Mouse (Mus musculus) liver (tissue): ENCODE results near the gene Ankdd1b.

Source experiments
- DNase-seq: peaks from one replicate; pipeline ENCODE4 v3.0.0-alpha.2; 2020; ENCODE audit warnings: mixed read lengths

Ankdd1b gene

DNA sequence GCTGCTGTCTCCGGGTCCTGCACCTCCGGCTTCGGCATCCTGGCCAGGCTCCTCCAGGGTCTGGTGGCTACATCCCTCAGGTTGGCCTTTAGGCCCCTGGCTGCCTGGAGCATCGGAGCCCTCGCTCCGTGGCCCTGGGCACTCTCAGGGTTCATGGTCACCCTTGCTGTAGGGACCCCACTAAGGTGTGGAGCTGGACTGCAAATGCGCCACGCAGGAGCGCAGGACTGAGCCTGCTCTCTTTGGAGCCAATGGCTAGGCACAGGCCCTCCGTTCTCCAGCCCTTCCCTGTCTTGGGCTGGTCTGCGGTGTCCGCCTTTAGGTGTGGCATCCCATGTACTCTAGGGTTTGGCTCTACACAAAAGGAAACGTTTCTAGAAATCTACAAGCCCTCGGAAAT lies at the start of gene Ankdd1b:
TSS of gene Ankdd1b (minus strand) at position 242 of the 400 bp plus-strand sequence.
- no peak for DNase-seq

DNA sequence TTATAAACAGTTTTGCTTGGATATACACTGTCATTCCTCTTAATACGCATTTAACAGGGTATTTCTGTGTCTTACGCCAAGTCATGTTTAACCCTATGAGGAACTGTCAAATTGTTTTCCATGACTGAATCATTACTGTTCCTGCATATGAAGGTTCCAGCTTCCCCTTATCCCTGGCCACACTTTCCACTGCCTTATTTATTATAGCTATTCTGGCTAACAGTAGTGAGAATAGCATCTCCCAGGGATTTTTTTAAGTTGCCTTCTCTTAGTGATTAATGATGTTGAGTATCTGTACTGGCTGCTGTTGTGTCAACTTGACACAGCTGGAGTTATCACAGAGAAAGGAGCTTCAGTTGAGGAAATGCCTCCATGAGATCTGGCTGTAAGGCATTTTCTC lies 46.3 kb upstream of the Ankdd1b start:
- DNase-seq = no peak

DNA sequence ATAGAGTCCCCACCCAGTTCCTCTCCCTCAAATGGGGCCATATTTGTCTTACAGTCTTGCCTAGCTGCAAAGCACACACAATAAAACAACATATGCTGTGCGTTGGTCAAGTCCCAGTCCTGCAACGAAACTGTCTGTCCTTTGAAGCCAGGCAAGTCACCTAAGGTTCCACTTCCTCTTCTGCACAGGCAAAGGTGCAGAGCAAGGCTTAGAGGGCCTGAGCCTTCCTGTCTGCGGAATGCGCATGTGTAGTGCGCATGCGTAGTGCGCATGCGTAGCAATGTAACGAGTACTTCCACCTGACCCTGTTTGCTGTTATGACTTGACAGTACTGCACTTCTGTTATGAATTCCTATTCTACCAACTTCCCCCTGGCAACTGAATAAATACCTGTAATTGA lies 45.3 kb upstream of the Ankdd1b start:
- no peak for DNase-seq

DNA sequence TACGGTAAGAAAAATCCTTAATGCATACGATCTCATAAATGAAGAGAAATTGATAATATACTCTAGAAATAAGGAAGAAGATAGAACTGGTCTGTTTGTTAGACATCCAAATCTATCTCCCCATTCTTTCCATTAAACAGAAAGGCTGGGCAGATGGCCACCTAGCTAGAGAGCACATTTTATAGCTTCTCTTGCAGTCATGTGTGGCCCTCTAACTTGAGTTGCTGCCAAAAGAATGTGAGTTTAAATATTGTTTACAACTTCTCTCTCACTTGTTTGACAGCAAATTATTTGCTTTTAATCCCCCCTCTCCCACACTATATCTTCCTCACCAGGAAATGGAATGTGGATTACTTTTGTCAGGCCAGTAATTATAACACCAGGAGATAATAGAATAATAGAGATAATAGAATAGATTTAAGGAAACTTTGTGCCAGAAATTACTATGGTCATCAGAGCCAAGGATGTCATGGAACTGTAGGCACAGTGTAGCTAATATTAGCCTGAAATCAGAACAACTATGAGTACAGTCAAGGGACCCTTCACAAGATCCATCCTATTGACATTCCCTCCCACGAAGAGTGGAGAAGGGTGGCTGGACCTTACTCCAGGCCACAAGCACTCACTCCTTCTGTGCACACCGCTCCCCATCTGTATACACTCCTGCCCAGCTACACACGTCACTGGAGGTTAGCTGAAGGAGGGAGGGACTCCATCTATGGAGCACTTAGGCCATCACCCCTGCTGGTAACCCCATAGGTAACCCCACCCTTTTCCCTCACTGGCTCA lies 43.4 kb upstream of the Ankdd1b start:
- no peak for DNase-seq

DNA sequence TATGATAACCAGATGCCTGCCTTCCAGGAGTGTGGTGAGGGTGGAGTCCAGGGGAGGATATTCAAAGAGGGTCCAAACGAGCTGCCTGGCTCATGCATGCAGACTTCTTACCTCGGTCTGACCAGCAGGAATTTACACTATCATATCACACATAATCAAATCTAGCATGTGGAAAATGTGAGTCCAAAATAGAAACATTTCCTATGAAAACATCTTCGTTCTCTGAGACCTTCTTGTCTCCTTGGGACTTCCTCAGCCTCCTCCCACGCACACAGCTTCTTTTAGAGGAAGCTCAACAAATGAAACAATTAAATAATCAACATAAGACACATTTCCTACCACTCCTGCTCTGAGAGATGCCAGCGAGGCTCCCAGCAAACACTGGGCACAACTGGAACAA lies 40.9 kb upstream of the Ankdd1b start:
- DNase-seq = no peak

DNA sequence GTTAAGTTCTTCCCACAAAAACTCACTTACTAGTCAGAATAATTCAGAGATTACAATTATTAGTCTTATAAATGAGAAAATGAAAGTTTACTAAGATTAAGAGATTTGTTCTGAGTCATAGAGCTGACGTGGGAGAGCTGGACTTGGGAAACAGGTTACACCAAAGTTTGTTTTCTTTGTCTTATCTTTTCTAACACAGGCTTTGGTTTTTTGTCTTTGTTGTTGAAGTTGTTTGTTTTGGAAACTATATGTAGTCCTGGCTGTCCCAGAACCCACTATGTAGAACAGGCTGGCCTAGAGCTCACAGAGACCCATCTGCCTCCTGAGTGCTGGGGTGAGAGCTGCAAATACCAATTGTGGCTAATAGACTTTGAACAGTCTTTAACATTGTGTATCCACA lies 40.3 kb upstream of the Ankdd1b start:
- no peak for DNase-seq

DNA sequence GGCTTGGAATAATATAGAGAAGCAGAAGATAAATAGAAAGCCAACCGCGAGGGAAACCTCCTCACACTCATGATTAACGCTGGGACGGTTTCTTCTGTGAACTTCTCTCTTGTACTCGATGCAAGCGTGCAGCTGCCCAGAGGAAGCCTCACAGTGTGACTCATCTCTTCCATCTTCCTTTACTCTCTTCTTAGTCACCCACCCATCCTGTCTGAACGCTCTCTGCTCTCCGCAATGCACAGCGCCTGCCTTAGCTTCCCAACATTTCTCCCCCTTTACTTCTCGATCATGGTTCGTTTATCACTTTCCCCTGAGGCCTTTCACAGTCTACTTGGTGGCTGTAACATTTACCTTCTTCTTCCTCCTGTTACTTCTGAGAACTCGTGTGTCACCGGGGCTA lies 39.6 kb upstream of the Ankdd1b start:
- DNase-seq = no peak

DNA sequence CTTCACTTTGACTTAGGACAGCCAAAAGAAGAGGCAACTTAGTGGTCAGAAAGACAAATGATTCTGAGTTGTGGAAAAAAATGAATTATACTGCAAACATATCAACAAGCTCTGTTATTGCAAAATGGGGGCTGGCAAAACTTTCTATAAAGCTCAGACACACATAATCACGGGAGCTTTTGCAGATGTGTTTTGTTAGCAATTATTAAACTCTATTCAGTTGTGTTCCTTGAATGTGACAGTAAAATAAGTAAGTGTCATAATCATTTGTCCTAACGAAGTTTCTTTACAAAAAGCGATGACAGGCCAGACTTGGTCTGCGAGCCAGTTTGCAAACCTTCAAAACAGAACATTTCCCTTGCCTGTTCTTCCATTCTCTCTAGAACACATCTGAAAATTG lies 36.5 kb upstream of the Ankdd1b start:
- no peak for DNase-seq

DNA sequence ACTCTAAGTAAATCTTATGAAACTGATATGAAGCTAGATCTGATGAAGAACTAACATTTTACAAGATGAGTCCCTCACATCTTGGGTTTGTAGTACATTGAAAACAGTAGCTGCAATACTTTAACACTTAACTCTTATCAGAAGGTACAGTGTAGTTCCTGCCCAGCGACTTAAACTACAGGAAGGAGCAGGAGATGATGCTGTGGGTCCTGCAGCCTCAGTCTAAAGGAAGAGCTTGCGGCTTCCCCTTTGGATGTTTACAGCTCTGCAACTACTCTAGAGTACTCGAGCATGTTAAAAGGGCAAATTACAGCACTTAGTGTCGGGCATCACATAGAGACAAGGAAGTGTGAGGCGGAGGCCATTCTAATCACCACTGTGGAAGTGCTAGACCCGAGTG lies 35.3 kb upstream of the Ankdd1b start:
- no peak for DNase-seq

DNA sequence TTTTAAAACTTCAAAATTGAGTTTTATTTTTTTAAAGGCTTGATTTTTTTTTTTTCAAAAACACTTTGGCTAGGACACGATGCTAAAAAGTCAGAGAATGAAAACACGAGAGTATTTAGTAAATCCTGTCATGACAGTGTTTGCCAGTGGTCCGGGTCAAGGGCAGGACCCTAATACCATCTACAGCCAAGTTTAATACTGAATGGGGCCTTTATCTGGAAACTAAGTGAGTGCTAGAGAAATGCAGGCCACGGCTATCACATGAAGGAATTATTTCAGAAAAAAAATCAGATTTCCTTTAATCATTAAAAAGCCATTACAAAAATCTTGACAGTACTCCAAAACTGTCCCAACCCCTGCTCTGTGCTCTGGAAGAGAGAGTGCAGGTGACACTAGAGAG lies 34.7 kb upstream of the Ankdd1b start:
- DNase-seq = no peak

DNA sequence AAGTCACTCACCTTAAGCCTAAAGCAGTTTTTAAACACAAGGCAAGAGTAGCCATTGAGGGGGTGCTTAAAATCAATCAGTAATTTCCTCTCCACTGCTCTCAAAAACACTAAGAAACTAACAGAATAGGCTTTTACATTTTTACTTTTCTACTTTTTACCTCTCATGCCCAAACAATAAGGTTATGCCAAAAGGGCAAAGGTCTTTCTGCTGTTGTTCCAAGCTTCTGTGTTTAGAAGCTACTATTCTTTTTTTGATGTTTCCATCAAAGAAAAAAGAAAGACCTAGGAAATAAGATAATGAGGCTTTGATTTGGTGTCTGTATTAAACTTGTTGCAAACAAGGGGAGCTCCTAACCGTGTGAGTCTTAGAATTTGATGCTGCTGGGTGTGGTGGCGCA lies 28.9 kb upstream of the Ankdd1b start:
- DNase-seq = no peak

DNA sequence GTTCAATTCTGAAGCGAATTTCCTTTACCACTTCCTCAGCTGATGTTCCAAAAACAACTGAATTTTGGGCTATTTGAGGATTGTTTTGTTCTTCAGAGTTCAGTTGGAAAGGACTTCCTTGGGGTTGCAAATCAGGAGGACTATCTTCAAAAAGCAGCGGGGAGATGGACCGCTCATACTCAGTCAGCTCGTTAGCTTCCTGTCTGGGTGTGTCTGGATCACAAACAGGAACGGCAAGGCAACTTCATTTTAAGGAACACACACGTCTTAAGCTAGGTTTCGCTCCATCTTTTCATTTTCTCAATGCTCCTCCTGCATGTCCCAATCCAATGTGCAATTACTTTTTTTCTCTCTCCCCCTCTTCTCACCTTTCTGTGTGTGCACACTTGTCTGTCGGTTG lies 25.6 kb upstream of the Ankdd1b start:
- DNase-seq = no peak

DNA sequence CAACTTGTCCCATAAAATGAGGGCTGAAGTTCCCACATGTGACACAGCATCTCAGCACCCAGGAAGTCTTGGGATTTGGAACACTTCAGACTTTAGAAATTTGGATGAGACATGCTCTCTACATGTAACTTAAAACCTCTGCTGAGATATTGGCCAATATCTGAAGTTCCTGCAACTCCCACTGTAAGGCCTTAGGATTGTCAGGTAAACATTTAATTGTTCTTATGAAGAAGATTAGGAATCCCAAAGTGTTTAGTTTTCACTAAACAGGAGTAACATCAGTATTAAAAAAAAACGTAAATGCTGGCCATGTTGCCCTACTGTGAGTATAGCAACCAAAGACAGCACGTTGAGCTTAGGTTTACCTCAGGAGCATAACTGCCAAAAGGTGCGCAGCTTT lies 19.4 kb upstream of the Ankdd1b start, which contains the start of gene Gm17622:
TSS of gene Gm17622 (plus strand) at position 301 of the 400 bp plus-strand sequence.
- no peak for DNase-seq

DNA sequence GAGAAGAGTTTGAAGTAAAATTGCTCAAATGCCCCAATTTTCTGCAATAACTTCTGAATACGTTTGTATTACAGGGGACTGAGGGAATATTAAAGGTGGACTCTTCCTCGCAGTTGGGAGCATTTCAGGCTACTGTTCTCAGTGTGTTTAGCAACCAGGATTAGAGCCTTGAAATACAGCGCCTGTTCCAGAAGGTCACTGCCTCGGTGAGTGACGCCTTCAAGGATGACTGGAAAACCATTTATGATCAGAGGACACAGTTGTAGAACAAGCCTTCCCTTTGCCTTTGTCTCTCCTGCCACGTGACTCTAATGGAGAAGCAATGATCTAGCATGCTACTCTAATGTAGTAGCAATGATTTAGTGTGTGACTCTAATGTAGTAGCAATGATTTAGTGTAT lies 17.0 kb upstream of the Ankdd1b start:
- no peak for DNase-seq

DNA sequence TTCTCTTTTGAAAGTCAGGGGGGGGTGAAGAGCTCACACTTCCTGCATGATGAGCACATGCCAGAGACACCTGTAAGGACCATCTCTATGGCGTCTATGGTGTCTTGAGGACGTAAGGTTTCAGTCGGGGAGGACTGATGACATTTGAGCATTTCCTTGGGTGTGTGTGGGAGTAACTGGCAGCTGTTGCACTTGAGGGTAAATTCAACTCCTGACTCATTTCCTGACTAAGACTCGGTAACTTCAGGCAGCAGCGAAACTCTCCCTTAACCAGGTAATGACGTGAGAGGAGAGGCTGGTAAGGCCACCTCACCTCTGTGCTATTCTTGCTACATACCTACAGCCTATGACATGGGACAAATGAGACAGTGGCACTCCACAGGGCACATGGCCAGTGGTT lies 16.2 kb upstream of the Ankdd1b start:
- DNase-seq = no peak

DNA sequence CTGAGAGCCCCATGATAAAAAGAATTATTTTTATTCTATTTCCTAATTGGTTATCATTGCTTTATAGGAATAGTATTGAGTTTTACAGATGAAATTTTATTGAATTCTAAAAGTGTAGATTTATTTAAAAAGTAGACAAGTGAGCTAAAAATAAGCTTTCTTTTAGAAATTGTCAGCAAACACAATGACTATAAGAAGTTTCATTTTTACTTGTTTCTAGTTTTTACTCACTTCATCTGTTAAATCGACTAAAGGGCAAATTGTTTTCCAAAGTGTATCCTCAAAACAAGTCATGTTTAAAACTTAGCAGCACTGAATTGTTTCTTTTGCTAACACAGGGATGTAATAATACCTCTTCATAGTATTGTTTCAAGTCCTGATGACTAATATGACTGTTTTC lies 8.0 kb upstream of the Ankdd1b start:
- no peak for DNase-seq

DNA sequence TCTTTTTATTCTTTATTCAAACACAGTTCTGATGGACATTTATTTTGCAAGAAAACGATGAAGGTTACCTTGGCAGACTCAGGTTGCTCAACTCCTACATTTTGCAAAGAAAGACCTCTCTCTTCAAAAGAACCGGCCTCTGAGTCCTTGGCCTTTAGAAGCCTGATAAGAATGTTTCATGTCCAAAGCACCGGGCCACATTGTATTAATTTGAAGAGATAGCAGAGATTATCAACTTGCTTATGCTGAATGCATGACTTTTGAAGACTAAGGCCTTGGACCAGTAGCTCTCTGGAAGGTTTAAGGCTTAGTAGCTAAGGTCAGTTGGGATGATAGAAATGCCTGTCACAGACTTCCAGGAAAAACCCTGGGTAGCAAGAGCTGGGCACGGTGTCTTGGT lies 6.2 kb upstream of the Ankdd1b start:
- no peak for DNase-seq

DNA sequence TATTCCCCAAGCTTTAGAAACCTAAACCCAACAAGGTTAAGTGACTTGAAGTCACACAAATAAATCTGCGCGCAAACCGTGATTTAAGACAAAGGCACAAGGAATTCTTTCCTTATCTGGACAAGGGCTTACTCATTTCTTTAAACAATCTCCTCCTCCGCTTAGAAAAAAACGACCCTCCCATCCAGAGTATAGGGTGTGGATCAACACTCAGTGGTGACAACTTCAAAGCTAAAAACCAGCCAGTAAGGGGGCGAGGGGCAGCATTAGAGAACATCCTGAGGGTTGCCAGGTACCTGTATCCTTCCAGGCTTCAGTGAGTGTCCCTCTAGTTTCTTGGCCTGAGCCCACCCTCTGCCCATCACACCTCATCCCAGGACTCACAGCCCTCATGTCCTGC lies 442 bp downstream of the Ankdd1b start:
- no peak for DNase-seq

DNA sequence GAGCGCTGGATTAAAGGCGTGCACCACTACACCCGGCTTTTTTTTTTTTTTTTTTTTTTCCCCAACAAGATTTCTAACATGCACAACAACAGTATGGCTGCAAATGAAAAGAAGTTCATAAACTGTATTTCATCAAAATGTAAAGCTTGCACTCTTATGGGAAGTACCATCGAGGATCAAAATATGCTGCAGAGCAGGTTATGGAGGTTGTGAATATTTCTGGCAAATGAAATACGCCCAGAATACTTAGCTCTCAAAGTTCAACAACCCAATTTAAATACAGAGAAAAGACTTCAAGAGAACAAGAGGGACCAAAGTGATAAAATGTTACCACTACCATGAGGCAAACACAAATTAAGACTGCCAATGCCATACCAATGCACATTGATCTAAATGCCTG lies 2.3 kb downstream of the Ankdd1b start:
- DNase-seq = no peak

DNA sequence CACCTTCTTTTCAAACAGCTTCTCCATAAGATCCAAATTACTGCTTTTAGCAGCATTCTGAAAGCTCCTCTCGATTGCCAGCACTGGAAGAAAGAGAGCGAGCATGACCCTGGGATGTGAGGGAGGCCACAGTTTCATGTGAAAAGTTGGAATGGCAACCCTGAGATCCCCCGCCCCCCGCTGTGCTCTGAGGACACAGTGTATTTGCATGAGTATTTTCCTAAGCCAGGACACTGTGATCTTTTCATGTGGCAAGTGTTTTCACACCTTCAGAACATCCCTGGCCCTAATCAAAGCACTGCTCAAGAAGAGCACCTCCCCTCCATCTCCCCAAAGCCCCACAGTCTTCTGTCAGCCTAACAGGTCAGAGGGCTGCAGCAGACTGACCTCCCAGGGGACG lies 5.7 kb downstream of the Ankdd1b start:
- no peak for DNase-seq

DNA sequence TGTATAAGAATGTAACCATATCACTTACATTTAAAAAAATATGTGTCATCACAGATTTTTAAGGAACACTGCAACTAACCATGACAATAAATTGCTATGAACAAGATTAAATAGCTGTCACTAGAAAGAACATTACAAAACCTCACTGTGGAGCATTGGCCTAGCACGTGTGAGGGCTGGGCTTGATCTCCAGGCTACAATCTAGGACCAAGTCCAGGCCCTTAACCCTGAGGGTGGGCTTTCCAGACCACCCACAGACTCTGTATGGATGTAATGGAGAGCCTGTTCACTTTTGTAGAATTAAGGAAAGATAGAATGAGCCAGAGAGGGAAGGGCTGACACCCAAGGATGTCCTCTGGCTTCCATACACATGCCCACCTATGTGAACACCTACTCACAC lies 8.4 kb downstream of the Ankdd1b start:
- DNase-seq = no peak

DNA sequence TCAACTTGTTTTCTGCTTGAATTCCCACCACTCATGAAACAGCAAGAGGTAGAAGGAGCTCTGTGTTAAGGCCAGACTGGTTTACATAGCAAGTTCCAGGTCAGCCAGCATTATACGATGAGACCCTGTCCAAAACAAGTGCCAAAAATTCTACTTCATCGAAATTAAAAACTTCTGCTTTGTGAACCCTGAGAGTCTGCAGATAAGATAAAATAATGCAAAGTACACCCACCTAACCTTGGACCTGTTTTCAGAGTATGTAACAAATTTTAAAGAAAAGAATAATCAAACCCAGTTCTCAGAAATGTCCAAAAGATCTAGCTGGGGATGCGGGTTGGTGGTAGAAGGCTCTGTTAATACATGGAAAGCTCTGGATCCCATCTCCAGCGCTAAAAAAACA lies 12.4 kb downstream of the Ankdd1b start:
- DNase-seq = no peak

DNA sequence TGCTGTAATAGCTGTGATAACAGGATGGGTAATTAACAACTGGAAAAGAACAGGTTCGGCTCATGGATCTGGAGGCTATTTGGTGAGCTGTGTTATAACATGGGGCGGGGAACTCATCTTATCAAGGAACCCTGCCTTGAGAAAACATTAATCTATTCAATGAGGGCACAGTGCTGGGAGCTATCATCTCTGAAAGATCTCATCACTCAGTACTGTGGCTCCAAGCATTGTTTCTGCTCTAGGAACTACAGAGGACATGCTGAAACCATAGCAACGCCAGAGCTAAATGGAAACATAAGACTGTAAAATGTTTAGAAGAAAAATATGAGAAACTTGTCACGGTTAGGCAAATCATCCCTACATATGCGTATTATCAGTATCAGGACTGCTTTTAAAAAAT lies 13.0 kb downstream of the Ankdd1b start:
- no peak for DNase-seq

DNA sequence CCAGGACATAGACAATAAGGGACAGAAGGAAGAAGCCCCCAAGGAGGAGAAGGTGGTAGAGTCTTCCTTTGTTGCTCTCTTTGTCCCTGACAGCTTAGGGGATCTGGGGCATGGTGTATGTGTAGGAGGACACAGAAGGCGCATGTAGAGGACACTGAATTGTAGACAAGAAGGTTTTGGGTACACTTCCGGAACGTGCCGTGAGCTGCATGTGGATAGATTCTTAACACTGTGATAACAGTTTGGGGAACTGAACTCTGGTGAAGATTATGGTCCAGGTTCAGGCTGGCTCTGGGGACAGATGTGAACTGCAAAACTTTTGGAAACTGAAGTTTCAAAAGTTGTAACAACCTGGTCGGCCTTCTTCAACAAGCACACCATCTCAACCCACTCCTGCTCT lies 13.4 kb downstream of the Ankdd1b start:
- DNase-seq = no peak

DNA sequence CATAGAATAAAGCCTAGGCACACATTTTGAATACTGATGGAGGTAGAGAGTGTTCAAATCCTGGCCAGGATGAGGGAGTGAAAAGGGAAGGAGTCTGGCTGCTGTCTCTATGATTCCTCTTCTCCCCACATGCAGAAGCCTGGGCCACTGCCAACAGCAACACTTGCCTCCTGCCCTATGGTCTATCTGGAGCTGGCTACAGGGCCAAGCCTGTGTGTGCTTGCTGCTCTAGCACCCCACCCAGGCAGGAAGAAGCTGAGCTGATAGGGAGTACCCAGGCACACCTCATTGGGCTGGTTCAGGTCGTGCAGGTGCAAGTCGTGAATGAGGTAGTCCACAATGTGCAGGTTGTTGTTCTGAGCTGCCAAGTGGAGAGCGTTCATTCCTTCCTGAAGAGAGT lies 16.7 kb downstream of the Ankdd1b start:
- no peak for DNase-seq
